Mouse (Mus musculus) spleen, adult 2 months (tissue): ENCODE results near the gene Mei1. TPM values are rescaled to one million over a fixed set of nuclear protein-coding genes. Genes with fewer than 3 reads are reported as not detected.

Experiments used
- DNase-seq, 2 experiments: peaks; one replicate each; pipeline versions ENCODE4 v3.0.0 to v3.0.0-alpha.2; 2012 to 2021; ENCODE audit warnings: low spot score in 2 of 2, low read depth in 1 of 2
- H3K27ac ChIP-seq: fragments of 200-500 bp; 2 replicates; pipeline ENCODE4 v1.5.1; 2012; ENCODE audit warnings: low read length, inconsistent platforms; ENCODE audit not compliant: insufficient read depth
- H3K27me3 ChIP-seq: fragments of 200-500 bp; 2 replicates; pipeline ENCODE4 v1.6.1; 2012; ENCODE audit warnings: mild to moderate bottlenecking, moderate library complexity, low read length, inconsistent platforms; ENCODE audit not compliant: control insufficient read depth, insufficient read depth
- H3K36me3 ChIP-seq: fragments of 200-500 bp; 2 replicates; pipeline ENCODE4 v1.6.1; 2012; ENCODE audit warnings: mild to moderate bottlenecking, low read length, inconsistent platforms; ENCODE audit not compliant: control insufficient read depth, insufficient read depth
- H3K4me1 ChIP-seq: fragments of 200-500 bp; 2 replicates; pipeline ENCODE4 v1.6.1; 2011; ENCODE audit warnings: inconsistent platforms; ENCODE audit not compliant: control insufficient read depth, insufficient read depth, insufficient read length
- H3K4me3 ChIP-seq: fragments of 200-500 bp; 2 replicates; pipeline ENCODE4 v1.5.1; 2011; ENCODE audit warnings: mild to moderate bottlenecking, inconsistent platforms; ENCODE audit not compliant: insufficient read depth, insufficient read length; ENCODE audit errors: extremely low read depth
- CTCF ChIP-seq: fragments of 200-500 bp; IDR thresholded peaks from 2 replicates; pipeline ENCODE4 v1.5.1; 2011; ENCODE audit warnings: mild to moderate bottlenecking, inconsistent platforms; ENCODE audit not compliant: insufficient read depth, insufficient read length, insufficient replicate concordance; ENCODE audit errors: extremely low read depth
- POLR2A ChIP-seq: fragments of 200-500 bp; IDR thresholded peaks from 2 replicates; pipeline ENCODE4 v1.6.1; 2011; ENCODE audit warnings: low read depth, low read length, inconsistent platforms
- WGBS: fragments of 180-500 bp; shearing (Covaris S2); methylation state at CpG from one replicate; pipeline ENCODE4 v1.1.7; 2018; 5-methylcytosine and 5-hydroxymethylcytosine counted together
- polyA plus RNA-seq: library from polyadenylated mRNA; depleted of rRNA; stranded (reverse); fragments of >200 nt; gene quantifications from 2 replicates; pipeline ENCODE4 v1.2.3, GENCODE M21; 2012

Gene Mei1
- polyA plus RNA-seq, 1 experiment, result not detected

DNA sequence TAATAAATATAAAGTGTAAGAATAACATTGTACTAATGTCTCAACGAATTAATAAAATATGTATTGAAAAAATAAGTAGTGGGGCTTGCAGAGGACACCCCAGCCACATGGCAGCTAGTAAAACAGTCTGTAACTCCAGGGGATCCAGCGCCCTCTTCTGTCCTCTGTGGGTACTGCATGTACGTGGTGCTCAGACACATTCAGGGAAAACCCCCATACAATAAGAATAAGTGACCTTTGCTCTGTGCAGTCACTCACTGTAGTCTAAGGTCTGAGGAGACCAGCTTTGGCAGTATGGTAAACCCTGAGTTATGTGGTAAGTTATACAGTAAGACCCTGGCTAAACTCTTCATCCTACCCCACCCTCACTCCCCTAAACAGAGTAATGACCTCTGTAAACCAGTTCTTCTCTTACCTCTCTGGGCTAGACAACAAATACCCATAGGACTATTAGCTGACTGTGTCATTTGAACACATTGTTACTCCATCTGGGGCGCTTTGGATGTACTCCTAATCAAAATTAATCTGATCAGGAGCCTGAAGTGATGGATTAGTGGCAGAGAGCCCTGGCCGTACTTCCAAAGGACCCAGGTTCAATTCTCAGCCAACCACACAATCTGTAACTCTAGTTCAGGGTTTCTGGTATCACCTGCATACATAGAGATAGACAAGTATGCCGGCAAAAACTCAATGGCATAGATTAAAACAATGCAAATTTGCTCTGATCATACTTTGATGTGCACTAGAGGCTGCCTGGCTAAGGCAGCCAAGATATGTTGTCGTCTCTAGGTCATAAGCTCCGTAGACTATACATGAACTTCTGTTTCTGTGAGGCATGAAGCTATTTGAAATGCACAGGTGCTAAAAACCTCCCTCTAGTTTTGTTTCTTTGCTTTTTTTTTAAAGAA, 95.8 kb downstream of the Mei1 start:
- Histone ChIP-seq H3K27ac (peak overlapping the region; percentile 100), H3K4me1 (peaks cover 56% of the 10 kb centered on the region), H3K27me3 (no peaks in the 10 kb centered on the region), H3K4me3 (no peak overlapping the region), H3K36me3 (peaks cover 10% of the 10 kb centered on the region)
- peak in 1 of 2 experiments; percentile 89 for DNase-seq
- no peak for TF ChIP-seq POLR2A
- TF ChIP-seq CTCF, result peak; percentile 68; the same call in 1 of the 2 replicates
- 22% methylated on average over 8 of the region's 8 CpGs for WGBS

GRCm38 (mm10) chr15:82166240-82167100, 96.7 kb downstream of the Mei1 start:
- Histone ChIP-seq H3K36me3 (peaks cover 16% of the 10 kb centered on the region), H3K27ac (peak overlapping the region; percentile 100), H3K27me3 (no peaks in the 10 kb centered on the region), H3K4me3 (peak overlapping the region; percentile 53), H3K4me1 (peaks cover 49% of the 10 kb centered on the region)
- 16% methylated on average over 22 of the region's 22 CpGs for WGBS
- TF ChIP-seq POLR2A (peak; percentile 40), CTCF (no peak)
- peak in 1 of 2 experiments; percentile 69 for DNase-seq

DNA sequence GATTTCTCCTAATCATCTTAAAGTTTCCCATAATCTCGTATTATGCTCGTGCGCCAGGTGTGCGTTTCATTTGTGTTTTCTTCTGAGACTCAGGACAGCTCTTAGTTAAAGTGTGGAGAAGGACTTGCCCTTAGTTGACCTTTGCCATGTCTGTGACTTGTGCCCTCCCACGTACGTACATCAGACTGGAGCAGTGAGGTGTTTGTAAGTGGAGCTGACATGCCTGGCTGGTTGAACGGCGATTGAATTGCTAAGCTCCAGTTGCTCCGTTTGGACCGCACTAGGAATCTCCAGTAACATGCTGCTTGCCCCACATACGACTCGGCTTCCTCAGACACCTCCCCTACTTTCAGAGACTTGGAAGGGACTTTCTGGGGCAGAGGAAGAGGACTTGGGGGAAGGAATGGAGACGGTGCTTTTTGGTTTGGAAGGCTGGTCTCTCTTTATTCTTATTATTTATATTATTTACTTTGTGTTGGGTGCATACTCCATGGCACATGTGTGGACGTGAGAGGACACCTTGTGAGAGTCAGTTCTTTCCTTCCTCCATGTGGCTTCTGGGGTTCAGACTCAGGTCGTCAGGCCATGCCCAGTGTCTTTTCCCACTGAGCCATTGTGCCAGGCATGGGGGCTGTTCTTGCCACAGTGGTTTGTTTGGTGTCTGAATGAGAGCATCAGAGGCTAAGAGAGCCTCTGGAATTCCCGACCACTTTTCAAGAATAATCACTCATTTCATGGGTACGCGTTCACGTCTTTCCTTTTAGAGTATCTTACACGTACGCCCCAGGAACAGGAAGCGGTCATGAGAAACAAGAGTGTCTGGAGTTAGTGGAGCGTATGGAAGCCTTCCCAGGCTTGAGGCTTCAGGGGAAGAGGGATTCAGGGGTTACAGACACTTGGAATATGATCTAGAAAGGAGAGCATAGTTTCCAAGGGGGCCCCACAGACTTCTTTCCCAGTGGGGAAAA, 97.7 kb downstream of the Mei1 start:
- no peaks in the 10 kb centered on the region for H3K27me3 ChIP-seq
- TF ChIP-seq POLR2A, result no peak
- TF ChIP-seq CTCF, result no peak
- peaks cover 43% of the 10 kb centered on the region for H3K4me1 ChIP-seq
- peak overlapping the region; percentile 100 for H3K27ac ChIP-seq
- WGBS, result 49% methylated on average over 23 of the region's 23 CpGs
- H3K4me3 ChIP-seq, result no peak overlapping the region
- no peak for DNase-seq
- peaks cover 21% of the 10 kb centered on the region for H3K36me3 ChIP-seq

DNA sequence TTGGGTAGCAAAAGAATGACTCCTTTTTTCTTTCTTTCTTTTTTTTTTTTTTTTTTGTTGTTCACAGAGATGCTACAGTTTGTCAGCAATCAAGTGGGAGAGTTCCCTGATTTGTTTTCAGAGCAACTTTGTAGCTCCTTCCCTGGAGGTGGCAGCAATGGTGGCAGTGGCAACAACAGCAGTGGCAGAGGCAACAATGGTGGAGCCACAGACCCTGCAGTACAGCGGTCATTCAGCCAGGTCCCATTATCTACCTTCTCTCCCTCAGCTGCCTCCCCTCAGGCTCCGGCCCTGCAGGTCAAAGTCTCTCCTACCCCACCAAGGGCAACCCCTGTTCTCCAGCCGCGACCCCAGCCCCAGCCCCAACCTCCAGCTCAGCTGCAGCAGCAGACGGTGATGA, 99.9 kb downstream of the Mei1 start:
- Histone ChIP-seq H3K4me3 (no peak overlapping the region), H3K4me1 (peaks cover 26% of the 10 kb centered on the region), H3K27me3 (no peaks in the 10 kb centered on the region), H3K27ac (no peak overlapping the region), H3K36me3 (peaks cover 33% of the 10 kb centered on the region)
- 97% methylated on average over 5 of the region's 5 CpGs for WGBS
- no peak for DNase-seq
- no peak for TF ChIP-seq POLR2A
- no peak for TF ChIP-seq CTCF

DNA sequence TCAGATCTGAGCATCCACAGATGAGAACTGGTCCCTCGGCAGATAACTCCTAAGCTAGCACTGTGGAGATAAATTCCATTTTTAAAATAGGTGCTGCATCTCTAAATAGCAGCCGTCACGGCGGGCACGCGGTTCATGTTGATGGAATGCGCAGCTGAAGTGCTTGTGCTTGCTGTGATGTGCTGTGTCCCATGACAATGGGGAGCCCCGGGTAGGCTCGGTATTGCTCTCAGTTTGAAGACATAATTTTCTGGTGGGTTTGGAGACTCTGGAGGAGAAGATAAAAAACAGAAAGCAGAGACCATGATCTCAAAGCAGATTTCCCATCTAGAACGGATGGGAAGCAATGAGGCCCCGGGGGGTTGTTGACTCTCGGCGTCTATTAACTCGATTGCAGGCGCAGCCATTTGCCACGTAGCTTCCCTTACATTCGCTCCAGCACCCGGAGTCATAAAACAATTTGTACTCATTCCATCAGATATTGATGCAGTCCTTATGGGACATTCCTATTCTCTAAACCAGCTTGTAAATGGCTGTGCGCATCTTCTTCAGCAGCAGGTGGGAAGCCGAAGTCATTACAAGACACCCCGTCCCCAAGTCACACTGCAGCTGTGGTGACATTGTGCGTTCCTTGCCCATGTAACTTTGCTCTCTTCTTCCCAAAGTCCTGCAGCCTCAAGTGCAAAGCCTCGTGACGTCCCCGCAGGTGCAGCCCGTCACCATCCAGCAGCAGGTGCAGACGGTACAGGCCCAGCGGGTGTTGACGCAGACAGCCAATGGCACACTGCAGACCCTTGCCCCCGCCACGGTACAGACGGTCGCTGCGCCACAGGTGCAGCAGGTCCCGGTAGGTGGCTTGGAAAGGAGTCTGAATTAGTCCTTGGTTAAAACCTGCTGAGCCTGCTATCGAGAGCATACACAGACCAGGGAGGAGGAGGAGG, 100.9 kb downstream of the Mei1 start:
- Histone ChIP-seq H3K4me3 (no peak overlapping the region), H3K27me3 (no peaks in the 10 kb centered on the region), H3K27ac (no peak overlapping the region), H3K36me3 (peaks cover 38% of the 10 kb centered on the region), H3K4me1 (peaks cover 24% of the 10 kb centered on the region)
- 96% methylated on average over 36 of the region's 36 CpGs for WGBS
- no peak for TF ChIP-seq POLR2A
- no peak for TF ChIP-seq CTCF
- no peak for DNase-seq
